Mouse (Mus musculus): Measurements from ENCODE around the gene Rhog.

GRCm38 (mm10) chr7:102305596-102305995 is 49.7 kb upstream of the Rhog start:
- TF ChIP-seq UBTF (IDR thresholded peaks at IDR 0.05; ENCODE audit: low read depth, low read length) = no peak
- no peak for TF ChIP-seq CTCF (conservative IDR thresholded peaks at IDR 0.05 in 1 of 2, IDR thresholded peaks at IDR 0.05 in 1 of 2; ENCODE audit: low read depth in 2 of 2, low read length in 2 of 2)
- TF ChIP-seq HCFC1 (IDR thresholded peaks at IDR 0.05; ENCODE audit: low read depth, low read length) = no peak

All from CH12.LX (cell line).